Mouse (Mus musculus): ENCODE results near the gene Faf1.

The Faf1 gene

GRCm38 (mm10) chr4:109676218-109677215 lies at the start of gene Faf1:
Gene Faf1, plus strand, starts transcription at chr4:109676588.
- peak; percentile 98 for DNase-seq (ENCODE audit: low spot score)

DNA sequence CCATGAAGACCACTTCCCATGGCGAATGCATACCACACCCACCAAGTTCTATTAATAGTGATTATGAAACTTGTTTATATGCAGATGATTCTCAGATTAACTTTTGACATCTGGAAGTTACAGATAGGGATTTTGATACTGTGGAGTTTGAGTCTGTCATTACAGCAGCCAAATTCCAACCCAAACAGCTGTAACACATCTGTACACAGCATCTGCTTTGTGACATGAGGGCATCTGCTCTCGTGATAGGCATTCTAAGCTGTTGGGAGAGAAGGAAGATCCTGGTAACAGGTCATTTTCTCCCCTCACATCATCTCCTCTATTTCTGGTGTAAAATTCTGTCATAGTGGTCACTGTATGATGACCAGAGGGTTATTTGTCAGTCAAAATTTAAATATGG lies 46.2 kb upstream of the Faf1 start:
- no peak for DNase-seq (ENCODE audit: low spot score)

DNA sequence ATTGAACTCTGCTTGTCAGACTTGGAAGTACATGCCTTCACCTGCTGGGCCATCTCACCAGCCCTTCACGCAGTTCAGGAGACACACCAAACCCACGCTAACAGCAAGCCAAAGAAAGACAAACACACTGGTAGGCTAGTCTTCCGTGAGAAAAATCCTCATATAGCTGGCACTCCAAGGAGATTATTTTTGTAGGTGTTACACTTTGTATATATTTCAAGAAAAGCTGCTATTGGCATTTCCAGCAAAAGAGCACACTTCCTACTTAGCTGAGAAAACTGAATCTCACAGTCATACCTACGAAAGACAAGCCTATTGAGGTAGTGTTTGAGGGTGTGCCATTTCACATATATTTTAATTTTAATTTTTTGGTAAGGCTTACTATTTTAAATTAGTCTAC lies 45.4 kb upstream of the Faf1 start:
- no peak for DNase-seq (ENCODE audit: low spot score)

GRCm38 (mm10) chr4:109634971-109635370 lies 41.4 kb upstream of the Faf1 start:
- DNase-seq (ENCODE audit: low spot score) = peak; percentile 15

GRCm38 (mm10) chr4:109639356-109639755 lies 37.0 kb upstream of the Faf1 start:
- no peak for DNase-seq (ENCODE audit: low spot score)

- no peak for DNase-seq (ENCODE audit: low spot score)
These were observed 36.2 kb upstream of the Faf1 start for GRCm38 (mm10) chr4:109640141-109640540.

DNA sequence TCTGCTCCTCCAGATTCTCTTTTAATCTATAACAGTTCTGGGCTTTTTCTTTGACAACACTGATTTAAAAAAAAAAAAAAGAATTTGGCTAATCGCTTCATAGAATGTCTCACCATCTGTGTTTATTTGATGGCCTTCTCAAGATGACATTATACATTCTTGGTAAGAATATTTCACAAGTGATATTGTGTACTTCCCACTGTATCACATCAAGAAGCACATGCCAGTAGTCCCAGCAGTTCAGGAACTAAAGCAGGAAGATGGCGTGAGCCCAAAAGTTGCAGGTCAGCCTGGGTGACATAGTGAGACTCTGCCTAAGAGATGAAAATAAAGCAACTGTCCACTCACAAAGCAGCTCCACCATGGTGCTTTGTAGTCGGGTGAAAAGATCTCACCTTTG lies 34.9 kb upstream of the Faf1 start:
- no peak for DNase-seq (ENCODE audit: low spot score)

- no peak for DNase-seq (ENCODE audit: low spot score)
These were observed 29.1 kb upstream of the Faf1 start for GRCm38 (mm10) chr4:109647281-109647680.

DNA sequence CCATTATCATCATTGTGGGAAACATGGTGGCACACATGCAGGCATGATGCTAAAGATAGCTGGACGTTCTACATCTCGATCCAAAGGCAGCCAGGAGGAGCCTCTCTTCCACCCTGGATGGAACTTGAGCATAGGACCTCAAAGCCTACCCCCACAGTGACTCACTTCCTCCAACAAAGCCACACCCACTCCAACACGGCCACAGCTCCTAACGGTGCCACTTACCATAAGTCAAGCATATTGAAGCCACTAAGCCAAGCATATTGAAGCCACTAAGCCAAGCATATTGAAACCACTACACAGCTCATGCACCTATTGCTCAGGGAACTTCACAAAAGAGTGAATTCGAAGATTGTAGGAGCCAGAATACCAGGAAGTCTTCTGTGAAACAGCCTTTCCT lies 27.1 kb upstream of the Faf1 start:
- no peak for DNase-seq (ENCODE audit: low spot score)

GRCm38 (mm10) chr4:109653251-109653650 lies 23.1 kb upstream of the Faf1 start:
- no peak for DNase-seq (ENCODE audit: low spot score)

- DNase-seq (ENCODE audit: low spot score) = no peak
These were observed 21.7 kb upstream of the Faf1 start for GRCm38 (mm10) chr4:109654701-109655100.

GRCm38 (mm10) chr4:109655738-109656137 lies 20.6 kb upstream of the Faf1 start:
- no peak for DNase-seq (ENCODE audit: low spot score)

DNA sequence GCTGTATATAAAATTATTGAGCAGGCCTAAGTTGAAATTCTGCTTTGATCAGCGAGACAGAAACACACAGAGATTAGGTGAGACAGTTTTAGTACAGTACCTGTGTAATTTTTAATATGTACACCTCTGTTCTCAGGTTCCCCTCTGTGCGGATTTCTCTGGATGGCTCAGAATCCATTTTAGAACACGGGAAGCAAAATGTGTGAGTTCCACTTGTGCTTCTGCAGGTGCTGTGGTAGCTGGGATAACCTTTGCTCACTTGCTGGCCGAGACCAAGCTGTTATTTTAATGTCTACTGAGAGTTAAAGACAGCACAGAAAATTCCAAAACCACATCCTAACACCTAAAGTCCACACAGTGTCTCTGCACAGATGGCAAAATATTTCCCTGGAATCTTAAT lies 20.1 kb upstream of the Faf1 start:
- DNase-seq (ENCODE audit: low spot score) = no peak

DNA sequence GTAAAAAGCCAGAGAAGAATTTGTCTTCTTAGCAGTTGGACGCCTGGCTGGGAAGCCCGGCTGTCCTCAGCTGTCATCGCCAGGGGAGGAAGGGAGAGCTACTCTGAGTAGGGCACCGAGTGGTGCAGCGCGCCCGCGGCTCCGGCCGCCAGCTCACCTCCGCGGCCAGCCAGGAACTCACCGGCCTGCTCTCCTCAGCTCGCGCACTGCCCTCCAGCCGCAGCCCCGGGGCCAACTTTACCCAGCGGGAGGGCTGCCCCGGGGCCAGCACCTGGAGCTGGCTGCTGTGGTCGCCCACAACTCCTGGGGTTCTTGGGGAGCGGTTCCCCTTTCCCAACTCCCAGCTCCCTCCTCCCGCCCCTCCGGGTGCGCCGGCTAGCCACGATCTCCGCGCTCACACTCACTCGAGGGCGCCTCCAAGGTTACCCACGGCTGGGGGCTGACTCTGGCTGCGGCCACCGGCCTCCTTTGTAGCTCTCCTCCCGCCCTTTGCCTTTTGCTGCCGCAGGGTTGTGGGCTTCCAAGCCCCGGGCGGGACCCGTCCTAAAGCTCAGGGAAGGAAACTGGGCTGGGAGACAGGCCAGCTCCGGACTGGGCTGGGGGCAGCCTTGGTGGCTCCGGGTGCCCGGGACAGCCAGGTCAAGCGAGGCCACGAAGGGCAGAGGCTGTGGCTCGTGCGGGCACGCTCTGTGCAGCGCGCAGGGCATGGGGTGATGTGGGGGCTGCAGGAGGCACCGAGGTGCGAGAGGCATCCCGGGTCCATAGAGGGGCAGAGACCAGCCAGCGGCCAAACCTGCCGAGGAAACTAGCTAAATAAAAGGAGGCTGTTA lies 19.2 kb upstream of the Faf1 start:
- peak; percentile 64 for DNase-seq (ENCODE audit: low spot score)

DNA sequence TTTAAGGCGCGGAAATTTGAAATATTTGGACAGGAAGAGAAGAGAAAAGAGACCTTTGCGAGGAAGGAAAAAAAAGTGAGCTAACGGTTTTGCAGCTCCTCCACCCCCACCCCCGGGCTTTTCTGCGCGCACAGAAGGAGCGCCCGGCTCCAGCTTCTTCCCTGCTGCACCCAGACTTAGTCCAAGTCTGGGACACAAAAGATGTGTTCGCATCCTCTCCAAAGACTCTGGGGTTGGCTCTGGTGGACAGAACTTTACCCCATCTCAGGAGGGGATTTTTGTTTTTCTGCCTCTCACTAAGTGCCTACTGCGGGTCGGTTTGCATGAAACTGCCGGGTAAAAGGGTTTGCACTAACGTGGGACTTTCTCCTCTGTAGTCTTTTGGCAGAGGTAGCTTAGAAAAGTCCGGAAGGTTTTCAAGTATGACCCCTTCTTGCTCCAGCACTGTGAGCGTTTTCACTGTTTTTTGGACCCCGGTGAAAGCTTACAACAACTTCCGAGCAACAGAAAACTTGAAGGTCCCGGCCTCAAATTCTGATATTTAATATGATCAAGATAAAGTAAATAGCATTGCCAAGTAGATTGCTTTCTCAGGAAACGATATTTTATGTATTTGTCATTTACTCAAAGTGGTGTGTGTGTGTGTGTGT lies 18.4 kb upstream of the Faf1 start:
- no peak for DNase-seq (ENCODE audit: low spot score)

GRCm38 (mm10) chr4:109658826-109659225 lies 17.6 kb upstream of the Faf1 start:
- DNase-seq (ENCODE audit: low spot score) = no peak

GRCm38 (mm10) chr4:109659571-109659970 lies 16.8 kb upstream of the Faf1 start:
- DNase-seq (ENCODE audit: low spot score) = no peak

- no peak for DNase-seq (ENCODE audit: low spot score)
These were observed 15.8 kb upstream of the Faf1 start for GRCm38 (mm10) chr4:109660568-109660967.

DNA sequence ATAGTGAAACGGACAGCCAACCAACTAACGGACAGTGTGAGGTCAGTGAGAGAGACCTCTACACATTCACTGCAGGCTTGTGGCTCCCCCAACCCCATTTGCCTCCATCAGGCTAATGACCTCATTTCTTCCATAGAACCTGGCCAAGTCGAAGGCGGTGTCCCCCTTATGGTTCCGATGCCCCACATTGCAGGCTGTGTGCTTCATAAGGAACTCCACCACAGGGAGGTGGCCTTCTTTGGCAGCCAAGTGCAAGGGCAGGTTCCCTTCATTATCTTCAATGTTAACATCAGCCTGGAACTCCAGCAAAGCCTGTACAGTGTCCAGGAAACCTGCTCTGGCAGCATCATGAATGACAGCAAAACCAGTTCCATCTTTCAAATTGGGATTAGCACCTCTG lies 15.2 kb upstream of the Faf1 start:
- no peak for DNase-seq (ENCODE audit: low spot score)

- DNase-seq (ENCODE audit: low spot score) = no peak
These were observed 14.1 kb upstream of the Faf1 start for GRCm38 (mm10) chr4:109662271-109662670.

DNA sequence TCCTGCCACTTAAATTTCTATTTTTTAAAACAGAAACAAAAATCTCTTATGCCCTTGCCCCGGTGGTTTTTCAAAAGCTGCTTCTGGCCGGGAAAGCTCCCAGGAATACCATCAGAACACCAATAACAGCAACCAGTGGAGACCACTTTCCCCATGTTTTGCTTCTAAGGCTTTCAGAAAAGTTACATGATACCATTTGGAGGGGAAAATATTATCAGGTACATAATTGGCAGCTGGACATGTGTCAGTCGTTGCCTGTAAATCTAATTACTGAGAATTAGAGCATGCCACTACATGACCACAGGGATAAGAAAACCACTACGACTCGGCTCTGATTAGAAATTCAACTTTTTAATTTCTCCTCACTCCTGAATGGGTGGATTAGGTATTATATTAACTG lies 12.3 kb upstream of the Faf1 start:
- no peak for DNase-seq (ENCODE audit: low spot score)

Measured in testis, postnatal 14 days (tissue).